Mouse (Mus musculus) CD4-positive, CD25-positive, alpha-beta regulatory T cell, adult 4 months (primary cell): ENCODE results near the gene Speer3. TPM values are rescaled to one million over a fixed set of nuclear protein-coding genes. Genes with fewer than 3 reads are reported as not detected.
"Not testable (repeated sequence)": the region's sequence is repeated elsewhere in the genome, so short reads cannot be mapped to it uniquely, and the experiment has no call there.

ENCODE experiments used
- ATAC-seq: one replicate; pipeline ENCODE4 v1.8.0; 2017
- polyA plus RNA-seq, 2 experiments: library from polyadenylated mRNA; unstranded; fragments of 100-300 nt; shearing (Covaris generic); gene quantifications; one replicate each; pipeline ENCODE4 v1.2.1; 2017

Gene Speer3
- not detected for polyA plus RNA-seq

DNA sequence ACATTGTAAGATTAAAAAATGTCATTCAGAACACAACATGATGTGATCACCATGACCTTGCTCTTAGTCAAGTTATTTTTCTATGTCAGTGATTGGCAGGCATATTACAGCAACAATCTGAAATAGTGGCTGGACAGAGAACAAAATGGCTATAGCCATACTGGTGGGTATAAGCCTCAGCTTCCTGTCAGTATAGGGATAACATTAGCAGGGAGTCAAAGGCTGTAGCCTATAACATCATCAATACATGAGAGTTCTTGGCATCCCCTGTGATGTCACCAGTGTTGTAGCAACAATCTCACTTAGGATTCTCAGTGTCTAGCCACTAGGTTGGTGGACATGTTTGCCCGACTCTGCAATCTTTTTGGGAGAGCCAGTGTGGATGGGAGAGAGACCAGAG lies at the start of gene Speer3:
Gene Speer3, plus strand, starts transcription at position 301 of the 400 bp plus-strand sequence.
- ATAC-seq = no peak

DNA sequence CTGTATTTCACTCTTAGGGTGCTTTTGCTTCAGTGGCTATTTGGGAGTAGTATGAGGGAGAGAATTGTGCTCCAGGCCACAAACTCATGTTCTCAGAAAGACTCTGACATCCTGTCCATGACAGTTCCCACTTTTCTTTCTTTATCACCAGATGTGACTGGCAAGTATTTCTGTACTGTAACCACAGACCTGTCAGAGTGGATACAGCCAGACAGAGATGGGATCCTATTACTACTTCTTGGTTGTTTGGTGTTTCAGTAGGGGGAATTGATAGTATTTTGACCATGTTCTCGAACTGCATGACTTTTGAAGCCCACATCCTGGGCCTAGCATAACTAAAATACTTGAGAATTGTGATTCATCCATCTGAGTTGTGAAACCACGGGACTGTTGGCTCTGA lies 19.1 kb downstream of the Speer3 start:
- not testable (repeated sequence) for ATAC-seq

GRCm38 (mm10) chr5:13825108-13825507 lies 33.7 kb downstream of the Speer3 start:
- ATAC-seq = no peak

DNA sequence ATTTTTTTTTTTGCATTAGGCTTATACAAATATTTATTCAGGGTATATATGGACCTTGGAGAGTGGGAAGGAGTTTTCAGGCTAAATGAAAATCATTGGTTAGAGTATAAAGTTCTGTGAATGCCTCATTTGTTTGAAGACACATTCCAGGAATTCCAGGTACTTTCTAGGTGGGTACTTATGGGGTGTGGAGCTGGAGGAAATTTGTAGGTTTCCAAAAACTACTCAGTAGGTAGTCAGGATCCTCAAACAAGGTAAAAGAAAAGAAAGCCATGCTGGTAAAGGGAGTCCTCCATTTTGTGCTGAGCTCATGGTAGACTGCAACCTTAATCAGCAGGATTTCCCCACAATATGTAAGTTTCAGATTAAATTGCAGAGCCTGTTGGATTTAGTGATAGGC lies 35.3 kb downstream of the Speer3 start:
- no peak for ATAC-seq

DNA sequence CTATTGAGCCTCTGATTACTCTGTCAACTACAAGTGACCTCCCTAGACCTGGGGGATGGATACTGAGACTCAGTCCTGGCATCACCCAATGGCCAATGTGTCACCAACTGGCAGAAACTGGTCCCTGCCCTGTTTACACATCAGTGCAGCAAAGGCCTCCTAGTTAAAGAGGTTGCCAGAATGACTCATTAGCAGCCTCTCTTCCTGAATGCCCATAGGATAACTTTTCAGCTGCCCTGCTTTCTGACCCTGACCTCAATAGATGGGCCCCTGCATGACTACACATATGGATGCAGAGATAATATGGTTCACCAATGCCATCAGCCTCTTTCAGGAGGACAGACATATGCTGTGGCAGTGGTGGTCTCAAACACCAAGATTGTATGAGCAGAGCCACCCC lies 52.9 kb downstream of the Speer3 start:
- no peak for ATAC-seq

Other genes starting within 250 kb of the Speer3 start
- gene Sema3e, start 233.7 kb downstream of the Speer3 start, polyA plus RNA-seq = under 1 TPM in 1 of 2 experiments, not detected in 1; 0.15 TPM